Mouse (Mus musculus): Measurements from ENCODE around the gene Gm10717.
"Not testable (repeated sequence)": the region's sequence is repeated elsewhere in the genome, so short reads cannot be mapped to it uniquely, and the experiment has no call there.

DNA sequence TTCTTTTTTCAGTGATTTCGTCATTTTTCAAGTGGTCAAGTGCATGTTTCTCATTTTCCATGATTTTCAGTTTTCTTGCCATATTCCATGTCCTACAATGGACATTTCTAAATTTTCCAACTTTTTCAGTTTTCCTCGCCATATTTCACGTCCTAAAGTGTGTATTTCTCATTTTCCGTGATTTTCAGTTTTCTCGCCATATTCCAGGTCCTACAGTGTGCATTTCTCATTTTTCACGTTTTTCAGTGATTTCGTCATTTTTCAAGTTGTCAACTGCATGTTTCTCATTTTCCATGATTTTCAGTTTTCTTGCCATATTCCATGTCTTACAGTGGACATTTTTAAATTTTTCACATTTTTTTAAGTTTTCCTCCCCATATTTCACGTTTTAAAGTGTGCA is 18.6 kb upstream of the Gm10717 start:
- TF ChIP-seq CTCF (IDR thresholded peaks at IDR 0.05; ENCODE audit: control insufficient read depth, insufficient read depth, low read length); POLR2A (IDR thresholded peaks at IDR 0.05; ENCODE audit: borderline replicate concordance, control insufficient read depth, low read depth, low read length): not testable (repeated sequence)

All from bone marrow, adult 2 months (tissue).